Mouse (Mus musculus) layer of hippocampus, adult 8-10 months (tissue): ENCODE measurements at regions not wholly inside any gene's neighbourhood (a gene's known extent, or its start where the extent isn't known, plus 50 kb on each side); places are given as distances from the start of the nearest gene placed in this dataset.
"Not testable (repeated sequence)": the region's sequence is repeated elsewhere in the genome, so short reads cannot be mapped to it uniquely, and the experiment has no call there.

Source experiments
- DNase-seq, 2 experiments: peaks; one replicate each; pipeline ENCODE4 v3.0.0; 2022; ENCODE audit warnings: low spot score in 2 of 2

- DNase-seq, result peak; percentile 30 to 33
Measured at GRCm38 (mm10) chr6:9820311-9821243, 872.3 kb downstream of the Nxph1 start.

- no peak for DNase-seq
Measured at GRCm38 (mm10) chr6:9834884-9835476, 886.7 kb downstream of the Nxph1 start.

- no peak for DNase-seq
Measured at GRCm38 (mm10) chr6:9842391-9842790, 894.2 kb downstream of the Nxph1 start.

GRCm38 (mm10) chr6:9889853-9890252 is 941.6 kb downstream of the Nxph1 start:
- not testable (repeated sequence) for DNase-seq
